Mouse (Mus musculus): ENCODE data around the gene Fanca. TPM values are rescaled to one million over a fixed set of nuclear protein-coding genes. Genes with fewer than 3 reads are reported as not detected.
"Not testable (repeated sequence)": the region's sequence is repeated elsewhere in the genome, so short reads cannot be mapped to it uniquely, and the experiment has no call there.

The Fanca gene
- total and polyA plus RNA-seq, 2 experiments from 2014 or later = 3.3 to 17.6 TPM

DNA sequence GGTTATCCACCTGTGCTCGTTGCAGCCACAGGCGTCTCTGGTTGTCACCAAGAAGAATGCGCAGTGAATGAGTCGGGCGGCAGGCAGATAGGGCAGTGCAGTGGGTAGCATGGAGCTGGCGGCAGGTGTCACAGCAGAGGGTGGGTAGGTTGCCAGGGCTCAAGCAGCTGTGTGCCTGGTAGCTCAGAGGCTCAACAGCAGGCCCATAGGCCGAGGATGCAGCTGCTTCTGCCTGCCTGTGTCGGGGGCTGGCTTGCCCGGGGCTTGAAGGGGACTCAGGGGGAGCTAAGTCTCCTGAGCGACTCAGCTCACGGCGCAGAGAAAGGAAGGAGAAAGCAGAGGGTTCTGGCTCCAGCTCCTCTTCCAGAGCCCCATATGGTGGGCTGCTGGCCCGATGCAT, 85.1 kb downstream of the Fanca start:
- H3K27me3 ChIP-seq (ENCODE audit: insufficient read depth, low read length) = no peaks in the 10 kb centered on the region
- peak; percentile 18 for DNase-seq (ENCODE audit: low spot score)
- peaks cover 5% of the 10 kb centered on the region; the same call in 1 of the 2 replicates for H3K4me1 ChIP-seq (ENCODE audit: insufficient read depth, low read length)
- H3K4me3 ChIP-seq (ENCODE audit: low read depth, low read length) = no peak overlapping the region
- no peak for ATAC-seq (ENCODE audit: low FRiP score)
- H3K36me3 ChIP-seq (ENCODE audit: insufficient read depth, low read length) = 0 out of 2 replicates have a peak, but pooled peaks cover 3% of the 10 kb centered on the region
- H3K9ac ChIP-seq (replicated peaks; ENCODE audit: low read length, poor library complexity, severe bottlenecking) = no peak overlapping the region
- H3K27ac ChIP-seq (ENCODE audit: low read depth, low read length) = no peak overlapping the region
- TF ChIP-seq CTCF (IDR thresholded peaks at IDR 0.05) = no peak
- H3K9me3 ChIP-seq (ENCODE audit: low read length) = no peaks in the 10 kb centered on the region
- H3K4me2 ChIP-seq (ENCODE audit: low read depth, low read length, poor library complexity, severe bottlenecking) = no peak overlapping the region
- 54% methylated on average over 13 of the region's 13 CpGs for WGBS

DNA sequence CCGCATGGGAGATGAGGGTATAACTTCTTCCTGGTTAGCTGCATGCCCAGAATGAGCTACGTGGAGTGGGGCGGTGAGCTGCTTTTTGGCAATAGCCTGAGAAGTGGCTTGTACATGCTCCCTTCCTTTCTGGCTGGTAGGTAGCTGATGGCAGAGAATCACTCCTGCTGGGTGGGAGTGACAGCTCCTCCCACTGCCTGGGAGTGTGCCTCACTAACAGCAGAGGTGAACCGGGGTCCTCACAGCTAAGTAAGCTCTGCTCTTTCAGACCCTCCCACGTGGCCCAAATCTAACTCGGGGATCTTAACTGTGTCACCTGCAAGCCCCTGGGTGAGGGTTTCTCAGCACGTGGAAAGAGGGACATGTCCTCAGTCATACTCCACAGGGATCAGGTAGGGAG, 85.8 kb downstream of the Fanca start:
- Histone ChIP-seq H3K9ac (replicated peaks; ENCODE audit: low read length, poor library complexity, severe bottlenecking) (no peak overlapping the region), H3K27ac (ENCODE audit: low read depth, low read length) (no peak overlapping the region), H3K4me1 (ENCODE audit: insufficient read depth, low read length) (peaks cover 5% of the 10 kb centered on the region; the same call in 1 of the 2 replicates), H3K9me3 (ENCODE audit: low read length) (no peaks in the 10 kb centered on the region), H3K4me3 (ENCODE audit: low read depth, low read length) (no peak overlapping the region), H3K4me2 (ENCODE audit: low read depth, low read length, poor library complexity, severe bottlenecking) (no peak overlapping the region), H3K27me3 (ENCODE audit: insufficient read depth, low read length) (no peaks in the 10 kb centered on the region), H3K36me3 (ENCODE audit: insufficient read depth, low read length) (peaks cover 7% of the 10 kb centered on the region; the same call in 1 of the 2 replicates)
- ATAC-seq (ENCODE audit: low FRiP score) = no peak
- no peak for TF ChIP-seq CTCF (IDR thresholded peaks at IDR 0.05)
- no peak for DNase-seq (ENCODE audit: low spot score)
- 52% methylated on average over 7 of the region's 7 CpGs for WGBS

DNA sequence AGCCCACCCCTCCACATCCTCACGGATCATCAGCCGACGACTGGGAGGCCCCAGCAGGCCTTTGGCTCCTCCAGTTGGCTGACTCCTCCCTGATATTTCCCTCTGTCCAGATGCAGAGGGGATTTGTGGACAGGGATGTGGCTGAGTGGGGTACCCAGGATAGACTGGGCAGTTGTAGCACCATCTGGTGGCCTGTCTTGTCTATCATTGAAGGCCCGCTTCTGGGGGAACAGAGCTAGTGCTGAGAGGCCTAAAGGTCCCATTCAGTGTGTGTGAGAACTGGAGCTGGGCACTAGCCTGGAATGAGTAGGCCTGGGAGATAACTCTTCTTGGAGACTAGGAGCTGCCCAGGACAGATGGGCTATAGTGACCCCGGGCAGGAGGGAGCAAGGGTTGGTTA, 86.6 kb downstream of the Fanca start:
- DNase-seq (ENCODE audit: low spot score) (peak; percentile 22), ATAC-seq (ENCODE audit: low FRiP score) (no peak)
- H3K27ac ChIP-seq (ENCODE audit: low read depth, low read length) = no peak overlapping the region
- H3K9ac ChIP-seq (replicated peaks; ENCODE audit: low read length, poor library complexity, severe bottlenecking) = no peak overlapping the region
- no peak overlapping the region for H3K4me2 ChIP-seq (ENCODE audit: low read depth, low read length, poor library complexity, severe bottlenecking)
- WGBS = 62% methylated on average over 5 of the region's 5 CpGs
- no peaks in the 10 kb centered on the region for H3K9me3 ChIP-seq (ENCODE audit: low read length)
- no peak overlapping the region for H3K4me3 ChIP-seq (ENCODE audit: low read depth, low read length)
- peaks cover 8% of the 10 kb centered on the region for H3K36me3 ChIP-seq (ENCODE audit: insufficient read depth, low read length)
- H3K4me1 ChIP-seq (ENCODE audit: insufficient read depth, low read length) = peaks cover 5% of the 10 kb centered on the region; the same call in 1 of the 2 replicates
- peak; percentile 64 for TF ChIP-seq CTCF (IDR thresholded peaks at IDR 0.05)
- no peaks in the 10 kb centered on the region for H3K27me3 ChIP-seq (ENCODE audit: insufficient read depth, low read length)

DNA sequence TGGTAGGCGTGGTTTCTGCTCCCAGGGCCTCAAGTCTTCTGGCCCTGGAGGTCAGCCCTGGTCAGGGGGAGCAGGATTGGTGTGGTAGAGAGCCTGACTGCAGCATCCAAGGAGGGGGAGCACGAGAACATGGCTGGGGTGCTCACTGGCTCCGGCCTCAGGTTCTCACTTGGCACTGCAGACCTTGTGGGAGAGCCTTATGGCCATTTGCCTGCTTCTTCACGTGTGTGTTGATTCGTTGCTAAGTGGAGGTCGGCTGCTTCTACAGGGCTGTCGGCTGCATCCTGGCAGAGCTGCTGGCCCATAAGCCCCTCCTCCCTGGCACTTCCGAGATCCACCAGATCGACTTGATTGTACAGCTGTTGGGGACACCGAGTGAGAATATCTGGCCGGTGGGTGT, 88.0 kb downstream of the Fanca start:
- H3K4me2 ChIP-seq (ENCODE audit: low read depth, low read length, poor library complexity, severe bottlenecking); DNase-seq (ENCODE audit: low spot score); H3K9me3 ChIP-seq (ENCODE audit: low read length); H3K4me3 ChIP-seq (ENCODE audit: low read depth, low read length); ATAC-seq (ENCODE audit: low FRiP score); H3K36me3 ChIP-seq (ENCODE audit: insufficient read depth, low read length); H3K4me1 ChIP-seq (ENCODE audit: insufficient read depth, low read length); H3K27me3 ChIP-seq (ENCODE audit: insufficient read depth, low read length); H3K27ac ChIP-seq (ENCODE audit: low read depth, low read length); H3K9ac ChIP-seq (replicated peaks; ENCODE audit: low read length, poor library complexity, severe bottlenecking): not testable (repeated sequence)
- WGBS = 85% methylated on average over 9 of the region's 11 CpGs

DNA sequence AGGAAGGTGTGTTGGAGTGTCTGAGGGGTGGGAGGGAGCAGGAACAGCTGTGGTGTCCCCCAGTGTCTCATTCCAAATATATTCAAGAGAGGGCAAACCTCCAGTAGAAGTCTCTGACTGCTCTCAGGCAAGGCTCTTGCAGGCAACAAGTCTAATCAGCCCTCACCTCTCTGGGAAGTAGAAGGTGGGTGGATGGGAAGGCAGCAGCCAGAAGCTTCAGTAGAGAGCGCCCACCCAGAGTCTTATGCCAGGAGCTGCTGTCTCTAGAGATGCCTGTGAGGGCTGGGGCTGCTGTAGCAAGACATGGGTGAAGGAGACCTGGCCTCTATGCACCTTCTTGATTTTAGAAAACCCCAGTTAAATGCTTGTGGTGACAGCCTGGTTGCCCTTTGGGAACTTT, 90.0 kb downstream of the Fanca start:
- Histone ChIP-seq H3K4me3 (ENCODE audit: low read depth, low read length) (no peak overlapping the region), H3K9me3 (ENCODE audit: low read length) (no peaks in the 10 kb centered on the region), H3K27me3 (ENCODE audit: insufficient read depth, low read length) (no peaks in the 10 kb centered on the region), H3K4me2 (ENCODE audit: low read depth, low read length, poor library complexity, severe bottlenecking) (no peak overlapping the region), H3K4me1 (ENCODE audit: insufficient read depth, low read length) (0 out of 2 replicates have a peak, but pooled peaks cover 3% of the 10 kb centered on the region), H3K9ac (replicated peaks; ENCODE audit: low read length, poor library complexity, severe bottlenecking) (no peak overlapping the region), H3K27ac (ENCODE audit: low read depth, low read length) (no peak overlapping the region), H3K36me3 (ENCODE audit: insufficient read depth, low read length) (peaks cover 8% of the 10 kb centered on the region)
- ATAC-seq (ENCODE audit: low FRiP score) (no peak), DNase-seq (ENCODE audit: low spot score) (no peak)
- WGBS = 100% methylated on average over 1 of the region's 1 CpGs
- TF ChIP-seq CTCF (IDR thresholded peaks at IDR 0.05) = no peak

DNA sequence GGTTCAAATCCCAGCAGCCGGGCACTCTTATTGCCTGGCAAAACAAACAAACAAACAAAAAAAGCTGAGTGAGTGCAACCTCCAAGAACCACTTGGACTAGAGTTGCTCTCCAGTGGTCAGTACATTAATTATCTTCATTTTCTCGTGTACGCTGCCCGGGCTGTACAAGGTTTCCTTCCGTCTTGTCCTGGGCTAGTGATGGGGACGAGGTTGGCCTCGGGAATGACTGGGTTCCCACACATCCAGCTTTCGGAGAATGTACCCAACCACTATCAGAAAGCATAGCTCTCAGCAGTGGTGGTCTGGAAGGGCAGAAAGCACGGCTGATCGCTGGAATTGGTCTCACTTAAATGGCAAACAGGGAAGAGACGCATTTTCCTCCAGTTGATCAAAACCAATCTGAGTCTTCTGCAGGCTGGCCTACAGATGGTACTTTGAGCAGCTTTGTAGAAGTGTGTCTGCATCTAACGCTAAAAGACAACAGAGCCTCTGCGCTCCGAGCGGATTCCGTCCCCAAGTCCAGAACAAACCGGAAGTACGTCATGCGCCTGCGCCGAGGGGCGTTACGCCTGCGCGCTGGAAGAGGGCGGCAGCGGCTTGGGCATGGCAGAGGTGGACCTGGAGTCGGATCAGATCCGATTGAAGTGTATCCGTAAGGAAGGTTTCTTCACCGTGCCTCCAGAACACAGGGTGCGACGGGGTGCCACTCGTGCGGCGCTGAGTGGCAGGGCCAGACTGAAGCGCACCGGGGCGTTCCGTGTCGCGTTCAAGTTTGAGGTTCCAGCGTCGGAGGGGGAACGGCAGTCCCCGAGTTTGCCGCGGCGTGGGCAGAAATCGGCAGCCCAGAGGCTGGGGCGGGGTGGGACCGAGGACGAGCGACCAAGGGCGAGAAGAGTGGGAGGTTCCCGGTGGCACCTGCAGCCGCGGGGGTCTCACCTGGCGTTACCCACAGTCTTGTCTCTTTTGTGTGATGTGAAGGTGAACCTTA, 93.8 kb downstream of the Fanca start, which contains the start of gene Cdk10:
Gene Cdk10 (plus strand): TSS at position 565 of the 989 bp plus-strand sequence.
- Histone ChIP-seq H3K9ac (replicated peaks; ENCODE audit: low read length, poor library complexity, severe bottlenecking) (peak within 1 kb of the TSS; percentile 89), H3K4me2 (ENCODE audit: low read depth, low read length, poor library complexity, severe bottlenecking) (peak within 1 kb of the TSS; percentile 87), H3K4me3 (ENCODE audit: low read depth, low read length) (peak within 1 kb of the TSS; percentile 74), H3K9me3 (ENCODE audit: low read length) (no peaks in the 10 kb centered on the region), H3K4me1 (ENCODE audit: insufficient read depth, low read length) (0 out of 2 replicates have a peak, but pooled peaks cover 3% of the 10 kb centered on the region), H3K27me3 (ENCODE audit: insufficient read depth, low read length) (no peaks in the 10 kb centered on the region), H3K36me3 (ENCODE audit: insufficient read depth, low read length) (peaks cover 8% of the 10 kb centered on the region), H3K27ac (ENCODE audit: low read depth, low read length) (peak within 1 kb of the TSS; percentile 92)
- peak; percentile 89 for ATAC-seq (ENCODE audit: low FRiP score)
- TF ChIP-seq CTCF (IDR thresholded peaks at IDR 0.05) = no peak
- DNase-seq (ENCODE audit: low spot score) = peak; percentile 96
- 3% methylated on average over 59 of the region's 59 CpGs for WGBS
